Mouse (Mus musculus) left cerebral cortex, adult 11 months (tissue): ENCODE data around the gene 1700056E22Rik.

Source experiments
- DNase-seq: peaks from one replicate; pipeline ENCODE4 v3.0.0; 2022; ENCODE audit warnings: low spot score

The 1700056E22Rik gene

DNA sequence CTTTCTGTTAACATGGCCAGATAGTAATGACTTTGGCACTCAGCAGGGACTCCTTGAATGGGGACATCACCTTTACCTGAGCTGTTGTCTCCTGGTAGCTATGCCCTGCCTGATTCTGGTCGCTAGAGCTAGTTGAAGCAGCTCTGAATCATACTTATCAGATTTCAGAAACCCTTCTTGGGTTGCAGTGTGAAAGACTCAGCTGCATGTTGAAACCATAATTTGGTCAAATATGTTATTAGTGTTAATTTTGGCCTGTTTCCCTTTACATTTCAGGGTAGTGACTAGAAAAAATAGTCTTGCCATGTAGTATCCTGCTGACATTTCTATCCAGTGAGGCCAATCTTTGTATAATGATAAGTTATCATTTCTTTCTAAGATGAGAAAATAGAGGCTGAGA lies 17.2 kb upstream of the 1700056E22Rik start:
- no peak for DNase-seq

DNA sequence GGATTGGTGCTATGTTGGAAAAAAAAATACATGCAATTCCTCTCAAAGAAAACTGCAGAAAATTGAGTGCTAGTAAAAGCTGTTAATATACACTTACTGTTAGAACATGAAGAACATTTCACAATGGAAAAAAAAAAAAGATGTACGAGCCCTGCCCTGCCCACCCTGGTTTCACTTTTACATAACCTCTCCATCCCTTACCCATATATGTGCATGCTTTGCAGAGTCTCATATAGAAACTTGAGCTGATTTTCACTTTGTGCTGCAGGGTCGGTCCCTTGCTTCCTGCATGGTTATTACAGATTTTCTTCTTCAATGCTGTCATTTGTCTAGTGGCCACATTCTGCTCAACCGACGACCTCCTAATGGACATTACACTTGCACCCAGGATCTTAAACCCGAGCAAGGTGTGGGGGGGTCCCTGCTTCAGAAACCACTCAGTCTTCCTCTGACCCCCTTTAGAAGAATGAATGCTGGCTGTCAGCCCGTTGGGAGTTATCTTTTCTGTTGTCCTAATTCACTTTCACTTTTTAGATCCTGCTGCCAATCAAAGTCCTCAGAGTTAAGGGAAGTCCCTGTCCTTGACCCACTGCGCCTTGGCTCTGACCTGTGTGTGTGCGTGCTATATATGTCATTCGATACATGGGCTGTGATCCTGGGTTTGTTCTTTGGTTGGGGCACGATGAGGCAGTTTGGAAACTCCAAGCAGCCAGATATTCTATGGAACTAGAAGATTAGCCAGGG lies 14.7 kb upstream of the 1700056E22Rik start:
- no peak for DNase-seq

DNA sequence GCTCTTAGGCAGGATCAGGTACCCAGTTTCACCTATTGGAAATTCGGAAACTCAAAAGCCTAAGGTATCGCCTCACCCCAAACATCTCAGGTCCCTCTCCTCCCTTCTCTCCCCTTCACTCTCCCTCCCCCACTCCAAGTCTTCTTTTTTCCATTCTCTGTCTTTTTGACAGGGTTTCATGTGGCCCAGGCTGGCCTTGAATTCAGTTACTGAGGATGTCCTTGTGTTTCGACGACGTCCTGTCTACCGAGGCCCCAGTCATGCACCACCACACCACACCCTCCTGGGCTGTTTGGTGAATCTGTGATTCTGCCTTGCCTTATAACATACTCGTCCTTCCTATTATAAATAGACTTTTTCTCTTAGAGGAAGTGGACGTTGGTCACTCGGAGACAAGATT lies 13.7 kb upstream of the 1700056E22Rik start:
- DNase-seq, result no peak

DNA sequence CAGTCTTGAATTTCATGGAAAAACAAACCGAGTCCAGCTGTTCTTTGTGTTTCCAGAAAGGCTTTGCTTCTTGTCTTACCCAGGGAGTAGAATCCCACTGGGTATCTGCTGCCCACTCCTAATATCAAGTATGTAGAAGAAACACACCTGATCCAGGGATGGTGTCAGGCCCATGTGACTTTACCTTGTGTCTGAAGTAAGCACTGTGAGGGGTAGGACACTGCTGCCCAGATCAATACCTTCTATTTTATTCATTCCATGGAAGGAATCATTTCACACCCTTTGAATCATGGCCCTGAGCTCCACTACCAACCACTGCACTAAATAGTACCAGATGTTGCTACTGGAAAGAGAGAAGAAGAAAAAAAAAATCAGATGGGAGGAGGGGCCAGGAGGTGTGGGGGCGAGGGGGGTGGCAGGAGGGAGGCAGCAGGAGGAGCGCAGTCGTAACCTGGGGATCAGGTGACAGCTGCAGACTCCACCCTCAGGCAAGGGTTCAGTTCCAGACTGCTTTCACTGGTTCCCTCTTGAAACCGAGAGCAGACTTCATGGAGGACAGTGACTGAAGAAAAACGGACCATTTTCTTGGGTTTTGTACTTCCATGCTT lies 12.1 kb upstream of the 1700056E22Rik start:
- no peak for DNase-seq

DNA sequence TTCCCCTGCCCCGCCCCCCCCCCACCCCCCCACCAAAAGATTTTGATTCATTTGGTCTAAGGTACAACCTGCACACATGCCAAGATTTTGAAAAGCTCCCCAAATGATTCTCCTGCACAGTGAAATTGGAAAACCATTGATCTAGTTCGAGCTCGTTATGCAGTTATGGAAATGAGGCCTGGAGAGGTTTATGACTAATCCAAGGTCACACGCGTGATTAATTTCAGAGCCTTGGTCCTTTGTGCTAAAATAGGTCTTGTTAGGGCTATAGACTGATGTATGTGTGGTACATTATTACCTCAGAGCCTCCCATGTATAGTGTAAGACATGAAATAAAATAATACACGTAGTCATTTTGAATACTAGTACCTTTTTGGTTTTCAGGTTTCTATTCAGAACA lies 9.3 kb upstream of the 1700056E22Rik start:
- DNase-seq, result no peak

DNA sequence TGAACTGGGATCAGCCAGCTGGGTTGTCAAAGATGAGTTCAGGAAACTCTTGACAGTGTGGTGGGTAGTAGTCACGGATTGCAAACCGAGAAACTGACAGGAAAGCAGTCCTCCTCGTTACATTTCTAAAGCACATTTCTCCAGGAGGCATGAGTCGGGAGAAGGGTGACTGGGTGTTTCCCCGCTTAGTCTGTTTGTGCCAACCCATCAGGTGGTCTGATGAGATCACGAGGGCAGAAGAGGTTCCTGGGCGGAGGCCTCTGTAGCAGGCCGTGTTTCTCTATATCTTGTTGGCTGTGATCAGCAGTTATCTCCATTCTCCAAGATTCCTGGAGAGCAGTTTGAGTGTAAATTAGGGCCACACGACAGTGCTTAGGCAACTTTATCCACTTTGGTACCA lies 8.6 kb upstream of the 1700056E22Rik start:
- no peak for DNase-seq

DNA sequence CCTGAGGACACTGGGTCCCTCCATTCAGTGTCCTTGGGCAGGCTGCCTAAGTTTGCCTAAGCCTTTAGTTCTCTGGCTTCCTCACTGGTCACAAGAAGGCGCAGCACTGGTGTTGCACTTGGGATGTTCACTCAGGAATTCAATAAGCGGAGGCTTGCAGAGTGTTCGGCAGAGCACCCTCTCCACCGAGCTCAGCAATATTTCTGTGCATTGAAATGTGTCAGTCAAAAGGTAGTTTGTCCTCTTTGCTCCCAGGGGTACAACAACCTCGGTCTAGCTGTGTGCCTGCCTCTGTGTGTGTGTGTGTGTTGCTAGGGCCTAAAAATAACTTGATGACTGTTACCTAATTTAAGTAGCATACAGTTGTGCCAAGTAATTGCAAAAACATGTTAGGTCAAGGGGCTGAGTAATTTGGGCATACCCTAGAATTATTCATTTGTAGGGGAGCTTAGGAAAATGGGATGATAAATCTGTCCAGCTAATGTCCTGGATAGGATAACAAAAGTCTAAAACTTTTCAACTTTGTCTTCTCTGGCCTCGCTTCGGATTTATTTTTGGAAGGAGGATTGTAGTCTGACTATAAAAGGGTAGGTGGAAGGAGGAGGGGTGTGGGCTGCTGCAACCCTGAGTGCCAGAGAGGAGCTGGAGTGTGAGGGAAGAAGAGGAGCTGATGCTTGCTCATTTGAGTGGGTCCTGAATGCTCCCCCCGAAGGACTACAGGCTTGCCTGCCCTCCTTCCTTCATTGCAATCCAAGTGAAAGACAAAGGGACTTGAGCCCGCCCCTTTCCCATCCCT lies 7.9 kb upstream of the 1700056E22Rik start:
- no peak for DNase-seq

DNA sequence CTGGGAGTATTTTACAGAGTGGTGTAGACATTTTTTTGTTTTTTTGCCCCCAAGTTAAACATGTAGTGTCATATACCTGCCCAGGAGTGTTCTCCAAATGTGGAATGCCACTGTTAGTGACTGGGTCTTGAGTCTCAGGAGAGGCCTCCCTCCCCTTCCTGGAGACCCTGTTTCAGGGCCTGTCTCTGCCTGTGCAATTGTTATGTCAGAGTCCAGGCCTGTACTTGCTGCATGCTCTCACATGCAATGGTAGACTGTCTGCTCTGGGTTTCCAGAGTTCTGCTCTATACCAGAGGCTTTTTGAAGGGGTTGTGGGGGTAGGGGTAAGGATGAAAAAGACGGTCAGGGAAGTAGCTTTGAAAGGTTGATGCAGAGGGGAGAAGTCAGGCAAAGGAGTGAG lies 6.8 kb upstream of the 1700056E22Rik start:
- DNase-seq, result no peak

DNA sequence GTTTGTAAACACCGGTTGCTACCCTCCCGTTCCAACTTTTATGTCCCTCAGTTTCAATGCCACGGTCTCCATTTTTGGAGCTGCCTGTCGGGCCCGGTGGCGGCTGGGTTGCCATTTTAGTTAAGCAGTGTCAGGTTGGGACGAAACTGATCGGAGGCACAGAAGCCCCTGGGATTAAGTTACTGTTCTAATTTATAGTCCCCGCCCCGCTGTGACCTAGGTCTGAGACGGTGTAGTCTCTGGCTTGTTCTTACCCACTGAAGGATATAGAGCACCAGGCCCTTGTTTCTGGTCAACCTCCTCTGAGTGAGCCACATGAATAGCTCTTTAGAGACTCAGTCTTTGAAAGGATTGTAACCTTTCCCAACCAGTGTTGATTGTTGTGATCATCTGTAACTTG lies 6.1 kb upstream of the 1700056E22Rik start:
- DNase-seq, result no peak

DNA sequence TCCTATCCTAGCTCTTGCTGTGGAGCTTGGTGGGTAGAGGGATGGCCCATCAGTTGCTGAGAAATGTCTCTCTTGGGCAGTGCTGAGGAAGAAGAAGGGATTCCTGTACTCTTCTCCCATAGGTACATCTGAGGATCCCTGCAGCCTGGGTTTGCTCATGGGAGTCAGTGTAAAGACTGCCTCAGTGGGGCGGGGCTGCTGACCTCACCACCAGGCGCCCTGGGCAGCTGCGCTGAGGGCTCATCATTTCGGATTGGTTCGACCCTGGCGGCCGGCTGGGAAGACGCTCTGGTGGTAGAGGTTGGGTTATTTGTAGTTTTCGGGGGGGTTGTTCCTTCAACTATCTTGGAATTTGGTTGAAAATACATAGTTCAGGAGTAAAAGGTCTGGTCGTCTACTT lies 5.2 kb upstream of the 1700056E22Rik start:
- no peak for DNase-seq

DNA sequence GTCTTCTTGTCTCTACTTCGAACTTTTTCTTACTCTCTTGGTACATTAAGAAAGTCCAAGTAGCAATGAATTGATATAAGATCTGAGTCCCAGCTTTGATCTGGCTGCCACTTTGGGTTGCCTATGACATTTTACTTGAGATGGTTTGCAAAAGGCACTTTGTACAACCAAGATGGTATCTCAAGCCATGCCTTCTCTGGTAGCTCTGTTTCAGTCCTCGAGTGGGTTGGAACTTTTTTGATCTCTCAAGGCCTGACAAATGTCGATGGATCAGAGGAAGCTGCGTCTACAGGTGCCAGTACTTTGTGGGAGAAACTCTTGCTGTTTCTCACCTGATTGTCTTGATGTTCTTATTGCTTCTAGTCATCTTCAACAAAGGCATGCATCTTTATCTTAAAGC lies 3.7 kb upstream of the 1700056E22Rik start:
- no peak for DNase-seq

DNA sequence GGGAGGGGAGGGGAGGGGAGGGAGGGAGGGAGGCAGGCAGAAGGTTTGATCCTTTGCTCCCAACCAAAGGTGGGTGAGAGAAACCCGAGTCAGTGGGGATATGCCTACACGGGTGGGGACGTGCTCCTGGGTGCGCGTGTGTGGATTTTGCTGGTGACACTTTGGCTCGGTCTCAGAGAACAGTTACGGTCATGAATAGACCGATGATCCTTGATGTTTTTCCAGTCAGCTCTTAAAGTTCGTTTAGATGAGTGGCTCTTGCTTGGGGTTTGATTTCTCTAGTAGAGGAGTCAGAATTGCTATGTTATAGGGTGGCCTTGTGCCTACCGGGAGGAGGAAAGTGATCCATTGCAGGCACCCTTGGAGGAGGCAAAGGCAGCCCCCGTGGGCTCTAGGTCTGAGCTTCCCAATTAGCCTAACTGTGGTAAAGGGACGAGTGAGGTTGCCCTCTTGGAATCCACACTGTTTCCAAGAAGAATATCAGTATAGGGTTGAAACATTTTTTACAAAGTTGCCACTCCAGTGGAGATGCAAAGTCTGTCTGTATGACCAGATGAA lies 1.3 kb upstream of the 1700056E22Rik start:
- no peak for DNase-seq

DNA sequence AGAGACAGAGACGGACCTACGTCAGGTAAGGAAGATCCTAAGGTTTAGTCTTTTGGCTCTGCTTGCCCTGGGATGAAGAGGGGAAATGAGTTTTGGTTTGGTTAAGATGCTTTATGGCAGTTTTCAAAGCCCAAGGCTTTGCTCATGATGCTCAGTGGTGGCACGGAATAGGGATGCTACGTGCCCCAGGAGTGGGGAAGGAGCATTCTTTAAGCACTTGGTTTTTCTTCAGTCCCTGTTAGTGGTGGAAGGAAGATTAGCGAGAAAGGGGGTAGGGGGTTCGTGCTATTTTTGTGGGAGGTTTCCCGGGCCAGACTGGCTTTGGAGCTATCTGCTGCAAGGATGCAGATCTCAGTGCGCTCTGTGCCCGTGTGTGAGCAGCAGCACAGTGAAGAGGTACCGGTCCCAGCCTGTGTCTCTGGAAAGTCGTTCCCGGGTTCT lies 660 bp upstream of the 1700056E22Rik start:
- DNase-seq, result no peak

DNA sequence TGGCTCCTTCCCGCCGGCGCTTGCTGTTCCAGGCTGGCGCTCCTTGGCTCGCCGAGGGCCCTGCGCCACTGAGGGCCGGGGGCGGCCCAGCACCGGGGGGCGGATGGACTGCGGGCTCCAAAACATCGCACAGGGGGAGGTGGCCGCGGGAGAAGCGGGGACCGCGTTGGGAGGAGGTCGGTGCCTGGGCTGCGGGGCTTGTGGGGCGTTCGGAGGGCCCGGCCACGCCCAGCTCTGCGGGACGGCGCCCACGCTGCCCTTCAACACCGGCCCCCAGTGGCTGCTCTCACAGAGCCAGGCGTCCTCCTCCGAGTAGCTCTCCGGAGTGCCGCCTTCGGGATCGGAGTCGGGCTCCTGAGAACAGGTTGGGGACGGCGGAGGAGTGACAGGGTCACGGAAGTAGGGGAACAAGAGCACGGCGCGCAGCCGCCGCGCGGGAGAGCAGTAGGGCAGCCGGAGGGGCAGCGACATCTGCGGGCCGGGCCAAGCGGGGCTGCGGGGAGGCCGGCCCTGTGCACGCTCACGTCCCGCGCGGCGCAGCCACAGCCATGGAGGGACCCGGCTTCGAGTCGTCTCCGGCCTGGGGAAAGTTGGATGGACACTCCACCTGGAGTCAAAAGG lies 601 bp downstream of the 1700056E22Rik start:
- DNase-seq, result peak; percentile 45

DNA sequence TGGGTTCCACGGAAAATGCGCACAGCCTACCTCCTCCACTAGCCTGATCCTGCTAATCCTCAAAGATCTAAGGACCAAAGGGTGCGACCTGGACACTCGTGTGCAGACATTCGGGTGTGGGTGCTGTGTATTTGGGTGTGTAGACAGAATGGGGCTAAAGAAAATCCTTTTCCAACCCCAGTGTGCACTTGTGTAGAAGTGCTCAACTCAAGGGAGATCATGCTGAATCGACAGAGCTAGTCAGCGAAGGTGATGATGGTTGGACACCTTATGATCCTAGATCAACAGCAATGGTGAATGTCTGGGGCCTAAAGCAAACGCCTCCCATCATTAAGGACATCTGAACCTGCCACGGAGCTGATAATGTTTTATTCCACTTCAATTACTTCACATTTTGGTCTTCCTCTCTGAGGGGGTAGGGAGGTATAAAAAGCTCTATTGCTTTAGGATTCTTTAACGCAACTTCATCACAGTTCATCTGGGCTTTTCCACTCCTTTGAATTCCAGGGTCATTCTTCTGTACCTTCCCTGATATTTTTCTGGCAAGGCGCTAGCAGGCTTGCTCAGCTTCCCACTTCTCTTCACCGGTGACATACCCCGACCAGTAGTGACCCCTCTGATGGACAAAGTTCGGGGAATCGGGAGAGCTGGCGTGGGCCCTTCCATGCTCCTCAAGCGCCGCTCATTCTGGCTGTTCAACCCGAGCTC lies 1.3 kb downstream of the 1700056E22Rik start:
- no peak for DNase-seq

DNA sequence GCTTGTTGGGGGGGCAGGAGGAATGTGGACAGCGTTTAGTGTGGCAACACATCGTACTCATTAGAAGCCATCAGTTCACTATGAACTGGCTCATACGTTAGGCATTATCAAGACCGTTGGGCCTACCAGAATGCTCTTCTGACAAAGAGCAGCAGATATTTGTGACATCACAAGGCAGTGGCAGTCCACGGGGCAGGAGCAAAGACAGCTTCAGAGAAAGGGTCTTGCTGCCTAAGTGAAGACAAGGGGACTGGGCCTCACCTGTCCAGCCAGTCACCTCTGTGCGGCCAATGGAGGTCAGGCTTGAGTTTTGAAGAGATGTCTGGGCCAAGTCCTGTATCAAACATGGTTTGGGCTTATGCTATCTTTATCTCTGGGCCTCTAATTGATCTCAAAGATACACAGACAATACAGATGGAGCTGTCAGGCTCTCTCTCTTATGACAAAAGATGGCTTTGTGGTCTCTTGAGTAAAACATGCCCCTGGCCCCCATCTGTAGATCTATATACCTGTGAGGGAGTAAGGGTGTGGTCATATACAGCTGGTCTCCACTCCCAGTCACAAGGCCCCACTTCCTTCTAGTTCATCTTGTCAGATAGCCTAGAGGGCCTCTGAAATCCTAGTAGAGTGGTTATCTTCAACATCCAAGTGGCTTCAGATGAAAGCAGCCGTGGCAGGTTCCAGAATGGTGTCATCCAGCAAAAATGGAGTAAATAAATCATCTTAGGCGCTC lies 3.9 kb downstream of the 1700056E22Rik start:
- DNase-seq, result no peak

DNA sequence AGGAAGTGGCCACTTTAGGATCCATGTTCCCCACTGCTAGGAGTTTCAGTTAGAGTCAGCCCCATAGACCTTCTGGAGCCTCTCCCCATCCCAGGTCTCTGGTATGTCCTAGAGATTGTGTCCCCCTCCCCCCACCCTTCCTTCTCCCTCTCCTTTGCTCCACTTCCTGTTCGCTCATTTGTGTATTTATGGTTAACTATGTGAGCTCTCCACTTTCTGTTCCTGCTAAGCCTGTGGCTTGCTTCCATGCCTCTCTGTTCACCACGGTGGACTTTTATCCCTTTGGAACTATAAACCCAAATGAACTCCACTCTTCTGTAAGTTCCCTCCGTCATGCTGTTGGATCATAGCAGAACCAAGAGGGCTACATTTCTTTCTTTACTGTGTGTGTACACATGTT lies 7.1 kb downstream of the 1700056E22Rik start:
- DNase-seq, result no peak

DNA sequence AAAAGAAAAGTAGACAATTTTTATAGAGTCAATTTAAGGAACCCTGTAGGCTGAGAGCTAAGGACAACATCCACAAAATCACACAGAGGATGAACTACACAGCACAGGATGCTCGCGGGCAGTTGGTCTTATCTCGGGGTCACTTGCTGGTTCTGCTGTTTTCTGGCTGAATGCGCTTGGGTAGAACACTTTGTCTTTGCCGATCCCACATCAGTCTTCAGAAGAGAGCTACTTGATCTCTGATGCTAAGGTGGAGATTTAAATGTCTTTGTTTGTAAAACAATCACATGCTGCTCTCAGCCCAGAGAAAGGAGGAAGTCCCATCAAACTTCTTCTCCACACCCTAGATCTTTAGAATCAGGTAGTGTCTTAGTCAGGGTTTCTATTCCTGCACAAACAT lies 9.0 kb downstream of the 1700056E22Rik start:
- no peak for DNase-seq

DNA sequence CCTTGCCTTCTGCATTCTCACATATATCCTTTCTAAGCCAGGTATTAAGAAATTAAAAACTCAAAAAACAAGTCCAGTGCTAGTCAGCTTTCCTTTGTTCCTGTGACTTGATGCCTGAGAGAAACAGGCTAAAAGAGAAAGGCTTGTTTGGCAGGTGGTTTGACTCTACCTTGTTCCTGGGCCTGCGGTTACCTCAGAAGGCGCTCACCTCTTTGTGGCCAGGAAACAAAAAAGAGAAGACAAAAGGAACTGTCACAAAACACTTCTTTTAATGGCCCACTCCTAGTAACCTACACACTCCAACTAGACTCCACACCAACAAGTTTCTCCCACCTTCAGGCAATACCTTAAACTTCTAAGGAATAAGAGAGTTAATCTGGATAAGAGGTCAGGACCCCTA lies 9.5 kb downstream of the 1700056E22Rik start:
- no peak for DNase-seq

DNA sequence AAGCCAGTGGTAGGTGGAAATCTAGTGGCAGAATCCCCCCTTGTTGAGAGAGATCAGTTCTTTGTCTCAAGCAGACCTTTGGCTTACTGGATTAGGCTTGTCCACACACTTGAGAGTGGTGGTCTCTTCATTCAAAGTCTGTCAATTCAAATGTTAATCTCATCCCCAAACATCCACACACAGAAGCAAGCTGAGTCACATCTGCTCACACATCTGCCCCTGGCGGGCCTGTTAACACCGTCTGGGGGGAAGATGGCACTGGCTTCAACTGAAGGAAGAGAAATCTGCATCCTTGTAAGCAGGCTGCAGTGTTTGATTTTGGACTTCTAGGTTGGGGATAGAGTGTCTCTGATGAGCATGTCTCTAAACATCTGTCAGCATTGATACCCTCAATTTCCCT lies 10.1 kb downstream of the 1700056E22Rik start:
- no peak for DNase-seq

DNA sequence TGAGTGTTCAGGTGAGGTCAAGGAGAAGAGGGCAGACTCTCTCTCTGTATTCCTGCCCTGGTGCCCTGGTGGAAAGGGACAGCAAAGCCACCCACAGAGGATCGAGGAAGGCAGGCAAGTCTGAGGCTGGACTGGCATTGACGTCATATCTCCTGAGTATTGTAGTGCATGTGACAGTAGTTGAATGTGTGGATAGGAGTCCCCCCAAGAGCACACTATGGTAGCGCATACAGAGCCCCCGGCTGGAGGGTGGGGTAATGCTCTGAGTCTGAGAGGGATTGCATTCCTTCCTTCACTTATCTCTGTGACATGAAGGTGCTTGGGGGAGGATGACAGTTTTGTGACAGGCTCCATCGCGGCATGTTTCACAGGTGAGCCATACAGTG lies 14.4 kb downstream of the 1700056E22Rik start:
- DNase-seq, result no peak
